Mouse (Mus musculus) ES-Bruce4 (cell line): ENCODE measurements around the gene Rnase12.
A peak's percentile ranks its signal among the peaks of the same experiment; 100 is the strongest.

ENCODE experiments used
- CTCF ChIP-seq: IDR thresholded peaks from one replicate; pipeline ENCODE4 v1.8.1; 2011; ENCODE audit warnings: low read depth, low read length
- POLR2A ChIP-seq: IDR thresholded peaks from one replicate; pipeline ENCODE4 v1.8.1; 2011; ENCODE audit warnings: low read length; ENCODE audit not compliant: insufficient read depth

DNA sequence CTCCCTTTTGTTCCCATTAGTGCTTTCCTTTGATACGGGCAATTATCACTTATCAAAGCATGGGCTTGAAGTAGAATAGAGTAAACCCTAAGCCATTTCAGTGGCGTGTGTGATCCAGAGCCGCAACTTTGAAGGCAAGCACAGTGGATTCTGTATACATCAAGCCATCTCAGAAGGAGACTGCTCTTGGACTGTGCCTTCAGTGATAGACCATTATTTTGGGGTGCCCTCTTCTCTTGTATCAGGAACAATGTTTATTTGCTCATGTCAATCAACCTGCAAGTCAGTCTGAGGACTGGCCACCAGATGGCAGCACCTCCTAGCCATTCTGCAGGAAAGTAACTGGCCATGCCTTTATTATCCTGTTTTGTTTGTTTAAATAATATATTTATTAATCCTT, 45.8 kb upstream of the Rnase12 start:
- TF ChIP-seq POLR2A (no peak), CTCF (peak; percentile 76)
